Mouse (Mus musculus) stomach, postnatal 0 days (tissue): ENCODE measurements around the gene Gm6169.

Experiments used
- CTCF ChIP-seq: IDR thresholded peaks from 2 replicates; pipeline ENCODE4 v1.5.1; 2016; ENCODE audit warnings: antibody characterized with exemption, low read depth, mild to moderate bottlenecking, moderate library complexity
- EP300 ChIP-seq: optimal IDR thresholded peaks from 2 replicates; pipeline ENCODE3; 2016; ENCODE audit warnings: antibody characterized with exemption

GRCm38 (mm10) chr13:97077556-97077955, 21.5 kb downstream of the Gm6169 start:
- no peak for TF ChIP-seq CTCF
- no peak for TF ChIP-seq EP300
